Mouse (Mus musculus): ENCODE results near the gene Fgf23.

The Fgf23 gene

GRCm38 (mm10) chr6:127072817-127073216, at the start of gene Fgf23:
TSS of gene Fgf23 (plus strand) at chr6:127072902.
- in situ Hi-C loops (cut with MboI): no loop called here

DNA sequence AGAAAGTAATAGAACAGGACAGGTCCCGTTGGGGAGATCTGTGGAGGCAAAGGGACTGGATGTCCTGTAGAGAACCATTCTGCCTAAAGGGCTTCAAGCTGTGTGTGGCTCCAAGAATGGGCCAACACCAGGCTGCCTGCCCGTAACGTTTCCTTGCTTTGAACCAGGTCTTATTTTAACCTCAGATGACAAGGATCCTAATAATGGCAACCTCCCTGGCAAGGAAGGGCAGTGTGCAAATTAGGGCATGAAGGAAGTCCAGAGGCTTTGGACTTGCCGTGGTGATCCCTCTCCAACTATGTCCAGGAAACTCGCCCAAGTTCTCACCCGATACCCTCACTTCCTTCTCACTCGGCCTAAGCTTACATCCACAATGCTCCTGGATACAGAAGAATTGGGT, 47.9 kb upstream of the Fgf23 start:
- in situ Hi-C loops (cut with MboI): no loop called here

GRCm38 (mm10) chr6:127034760-127035159, 37.9 kb upstream of the Fgf23 start:
- in situ Hi-C loops (cut with MboI): no loop called here

DNA sequence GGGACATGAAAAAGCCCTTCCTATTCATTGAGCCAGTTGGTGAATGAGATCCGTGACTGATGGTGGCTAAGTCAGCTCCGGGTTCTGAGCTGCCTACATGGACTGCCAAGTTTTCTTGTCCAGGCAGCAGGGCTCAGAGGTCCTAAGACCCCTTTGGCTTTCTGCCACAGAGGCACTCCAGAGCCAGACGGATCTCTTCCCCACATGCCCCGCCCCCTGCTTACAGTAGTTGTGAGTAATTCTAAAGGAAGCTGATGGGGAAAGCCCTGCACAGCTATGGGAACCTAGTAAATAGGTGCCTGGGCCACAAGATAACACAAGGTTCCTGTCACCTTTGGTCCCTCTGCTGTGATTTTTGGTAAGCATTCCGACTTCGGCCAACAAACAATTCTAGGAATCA, 27.8 kb upstream of the Fgf23 start:
- in situ Hi-C loops (cut with MboI): no loop called here

GRCm38 (mm10) chr6:127050847-127051246, 21.9 kb upstream of the Fgf23 start:
- in situ Hi-C loops (cut with MboI): no loop called here

DNA sequence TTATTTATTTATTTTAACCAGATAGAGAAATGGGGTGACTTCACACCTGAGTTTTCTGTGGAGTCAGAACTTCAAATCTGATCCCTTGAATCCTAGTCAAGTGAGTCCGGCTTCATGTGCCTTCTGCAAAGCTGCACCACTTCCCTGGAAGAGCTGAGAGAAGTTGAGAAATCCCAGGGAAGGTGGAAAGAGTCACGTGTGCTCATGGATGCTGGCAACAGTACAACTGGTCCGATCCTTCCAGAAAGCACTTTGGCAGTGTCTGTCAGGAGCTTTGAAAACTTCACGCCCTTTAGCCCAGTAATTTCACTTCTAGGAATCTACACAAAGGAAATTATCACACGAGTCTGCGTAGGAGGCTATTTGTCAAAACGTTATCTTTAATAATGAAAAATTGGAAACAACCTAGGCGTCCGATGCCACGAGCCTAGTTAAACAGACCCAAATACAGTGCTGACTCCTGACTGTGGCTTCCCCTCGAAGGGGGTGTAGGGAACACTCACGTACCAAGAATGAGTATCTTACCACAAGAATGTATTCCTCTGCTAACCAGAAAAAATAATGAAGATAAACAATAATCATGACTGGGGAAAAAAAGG, 15.6 kb upstream of the Fgf23 start:
- in situ Hi-C loops (cut with MboI): no loop called here

DNA sequence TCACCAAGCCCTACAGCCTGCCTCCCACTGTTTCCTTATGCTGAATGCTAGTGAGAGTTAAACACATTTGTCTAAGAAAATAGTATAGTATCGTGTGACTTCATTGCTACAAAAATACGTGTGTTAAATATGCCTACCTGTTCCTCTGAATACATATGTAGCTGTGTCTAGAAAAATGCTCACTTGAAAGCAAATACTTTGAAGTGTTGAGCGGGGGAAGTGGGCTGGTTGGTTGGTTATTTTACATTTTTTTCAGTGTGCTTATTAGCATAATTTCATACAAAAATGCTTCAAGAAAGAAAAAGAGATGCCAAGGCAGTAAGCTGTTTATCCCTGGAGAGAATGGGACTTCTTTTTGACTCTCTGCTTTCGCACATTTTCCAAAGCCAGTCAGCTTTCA, 12.7 kb upstream of the Fgf23 start:
- in situ Hi-C loops (cut with MboI): no loop called here

DNA sequence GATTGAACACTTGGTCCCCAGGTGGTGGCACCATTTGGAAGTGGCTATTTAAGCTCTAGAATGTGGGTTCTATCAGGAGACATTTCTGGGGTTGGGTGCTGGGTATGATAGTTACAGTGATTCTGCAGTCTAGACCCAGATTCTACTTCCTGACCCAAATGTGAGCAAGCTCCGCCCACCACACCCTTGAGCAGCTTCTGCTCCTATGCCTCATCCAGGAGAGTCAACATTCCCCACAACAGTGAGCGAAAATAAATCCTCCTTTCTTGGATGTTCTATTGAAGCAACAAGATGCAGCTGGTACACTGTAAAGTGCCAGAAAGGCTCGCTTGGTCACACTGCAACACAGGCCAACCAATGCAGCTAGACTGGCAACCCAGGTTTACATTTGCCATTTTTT, 8.8 kb upstream of the Fgf23 start:
- in situ Hi-C loops (cut with MboI): no loop called here

DNA sequence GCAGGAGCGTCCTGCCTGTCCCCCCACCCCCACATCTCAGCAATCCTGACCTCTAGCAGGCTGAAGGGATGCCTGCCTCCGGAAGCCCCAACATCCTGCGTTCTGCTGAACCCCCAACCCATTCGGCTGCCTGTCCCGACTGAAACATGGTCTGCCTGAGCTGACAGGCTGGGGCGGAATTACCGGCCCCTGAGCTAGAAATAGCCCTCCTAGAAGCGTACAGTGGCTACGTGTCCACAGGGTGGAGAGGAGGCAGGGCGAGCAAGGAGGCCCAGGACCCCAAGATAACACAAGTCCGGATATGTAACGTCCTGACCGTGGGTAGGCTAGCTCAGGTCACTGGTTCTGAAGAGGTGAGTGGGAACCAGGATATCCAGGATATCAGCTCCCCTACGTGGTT, 7.9 kb upstream of the Fgf23 start:
- in situ Hi-C loops (cut with MboI): no loop called here

DNA sequence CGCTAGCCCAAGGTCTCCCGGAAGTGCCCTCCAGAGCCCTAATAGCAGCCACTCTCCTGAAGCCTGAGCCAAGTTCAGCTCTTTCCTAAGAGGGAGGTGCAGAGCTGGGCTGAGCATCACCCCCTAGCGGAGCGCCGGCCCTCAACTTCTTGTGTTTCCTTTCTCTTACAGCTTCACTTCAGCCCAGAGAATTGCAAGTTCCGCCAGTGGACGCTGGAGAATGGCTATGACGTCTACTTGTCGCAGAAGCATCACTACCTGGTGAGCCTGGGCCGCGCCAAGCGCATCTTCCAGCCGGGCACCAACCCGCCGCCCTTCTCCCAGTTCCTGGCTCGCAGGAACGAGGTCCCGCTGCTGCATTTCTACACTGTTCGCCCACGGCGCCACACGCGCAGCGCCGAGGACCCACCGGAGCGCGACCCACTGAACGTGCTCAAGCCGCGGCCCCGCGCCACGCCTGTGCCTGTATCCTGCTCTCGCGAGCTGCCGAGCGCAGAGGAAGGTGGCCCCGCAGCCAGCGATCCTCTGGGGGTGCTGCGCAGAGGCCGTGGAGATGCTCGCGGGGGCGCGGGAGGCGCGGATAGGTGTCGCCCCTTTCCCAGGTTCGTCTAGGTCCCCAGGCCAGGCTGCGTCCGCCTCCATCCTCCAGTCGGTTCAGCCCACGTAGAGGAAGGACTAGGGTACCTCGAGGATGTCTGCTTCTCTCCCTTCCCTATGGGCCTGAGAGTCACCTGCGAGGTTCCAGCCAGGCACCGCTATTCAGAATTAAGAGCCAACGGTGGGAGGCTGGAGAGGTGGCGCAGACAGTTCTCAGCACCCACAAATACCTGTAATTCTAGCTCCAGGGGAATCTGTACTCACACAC, 7.4 kb downstream of the Fgf23 start:
- in situ Hi-C loops (cut with MboI): no loop called here

DNA sequence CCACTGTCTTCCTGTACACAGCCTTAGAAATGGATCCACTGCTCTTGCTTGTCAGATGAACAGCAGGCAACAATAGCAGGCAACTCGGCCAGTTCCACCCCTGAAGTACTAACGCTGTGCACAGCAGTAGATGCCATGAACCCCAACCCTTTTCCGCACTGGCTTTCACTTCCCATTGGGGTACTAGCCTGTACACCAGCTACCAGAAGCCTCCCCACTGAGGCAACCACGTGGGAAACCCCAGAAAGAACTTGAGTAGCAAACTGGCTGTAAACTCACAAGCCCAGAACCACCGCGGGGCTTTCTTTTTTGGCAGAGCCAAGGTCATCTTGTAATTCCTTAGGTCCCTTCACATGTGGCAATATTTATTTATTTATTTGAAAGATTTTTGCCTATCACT, 9.1 kb downstream of the Fgf23 start:
- in situ Hi-C loops (cut with MboI): no loop called here

DNA sequence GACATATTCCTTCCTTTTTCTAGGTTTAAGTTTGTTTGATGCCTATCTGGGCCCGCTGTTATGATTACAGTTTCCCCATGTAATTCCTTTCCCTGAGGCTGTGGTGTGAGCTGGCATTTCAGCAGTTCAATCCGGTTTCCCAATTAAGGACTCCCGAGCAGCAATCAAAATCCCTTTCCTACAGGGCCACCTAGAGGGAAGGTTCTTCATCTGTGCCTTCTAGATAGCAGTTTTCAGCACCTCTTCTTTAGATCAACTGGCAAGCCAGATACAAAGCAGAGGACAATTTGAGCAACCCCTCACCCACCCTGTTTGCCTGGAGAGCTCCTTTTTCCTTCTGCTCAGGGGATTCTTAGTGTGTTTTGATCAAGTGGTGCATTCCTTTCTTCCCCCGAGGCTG, 14.0 kb downstream of the Fgf23 start:
- in situ Hi-C loops (cut with MboI): no loop called here

DNA sequence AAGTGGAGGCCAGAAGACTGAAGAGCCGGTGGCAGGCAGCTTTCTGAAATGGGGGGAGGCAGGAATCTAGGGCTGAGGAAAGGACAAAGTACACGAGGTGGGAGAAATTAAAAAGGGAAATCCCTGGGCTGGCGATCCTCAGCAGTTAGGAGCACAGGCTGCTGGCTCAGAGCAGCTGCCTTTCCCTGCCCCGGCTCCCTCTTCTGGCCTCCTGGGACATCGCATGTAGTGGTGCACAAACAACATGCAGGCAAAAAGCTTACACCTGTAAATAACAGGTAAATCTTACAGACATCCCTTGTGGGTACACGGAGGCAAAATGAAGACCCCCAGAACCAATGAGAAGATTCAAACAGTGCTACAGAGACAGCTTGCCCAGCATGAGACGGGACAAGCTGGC, 21.9 kb downstream of the Fgf23 start:
- in situ Hi-C loops (cut with MboI): no loop called here

GRCm38 (mm10) chr6:127103506-127104275, 31.0 kb downstream of the Fgf23 start:
- in situ Hi-C loops (cut with MboI): no loop called here

GRCm38 (mm10) chr6:127104396-127105029, 31.8 kb downstream of the Fgf23 start:
- in situ Hi-C loops (cut with MboI): no loop called here

- in situ Hi-C loops (cut with MboI): no loop called here
Measured at GRCm38 (mm10) chr6:127105107-127105506, 32.4 kb downstream of the Fgf23 start.

GRCm38 (mm10) chr6:127106189-127106588, 33.5 kb downstream of the Fgf23 start:
- in situ Hi-C loops (cut with MboI): no loop called here

DNA sequence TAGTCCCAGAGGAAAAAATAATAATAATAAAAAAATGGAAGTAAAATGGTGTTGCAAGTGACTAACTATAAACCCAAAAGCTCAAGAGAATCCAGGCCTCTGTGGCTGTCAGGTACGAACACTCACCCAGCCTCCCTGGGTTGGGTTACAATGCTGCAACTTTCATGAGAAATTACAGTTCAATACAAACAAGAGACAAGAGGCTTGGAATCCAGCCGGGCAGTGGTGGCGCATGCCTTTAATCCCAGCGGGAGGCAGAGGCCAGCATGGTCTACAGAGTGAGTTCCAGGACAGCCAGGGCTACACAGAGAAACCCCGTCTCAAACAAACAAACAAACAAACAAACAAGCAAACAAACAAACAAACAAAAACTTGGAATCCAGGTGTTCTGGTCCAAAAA, 34.0 kb downstream of the Fgf23 start:
- in situ Hi-C loops (cut with MboI): no loop called here

GRCm38 (mm10) chr6:127107413-127107812, 34.7 kb downstream of the Fgf23 start:
- in situ Hi-C loops (cut with MboI): no loop called here

DNA sequence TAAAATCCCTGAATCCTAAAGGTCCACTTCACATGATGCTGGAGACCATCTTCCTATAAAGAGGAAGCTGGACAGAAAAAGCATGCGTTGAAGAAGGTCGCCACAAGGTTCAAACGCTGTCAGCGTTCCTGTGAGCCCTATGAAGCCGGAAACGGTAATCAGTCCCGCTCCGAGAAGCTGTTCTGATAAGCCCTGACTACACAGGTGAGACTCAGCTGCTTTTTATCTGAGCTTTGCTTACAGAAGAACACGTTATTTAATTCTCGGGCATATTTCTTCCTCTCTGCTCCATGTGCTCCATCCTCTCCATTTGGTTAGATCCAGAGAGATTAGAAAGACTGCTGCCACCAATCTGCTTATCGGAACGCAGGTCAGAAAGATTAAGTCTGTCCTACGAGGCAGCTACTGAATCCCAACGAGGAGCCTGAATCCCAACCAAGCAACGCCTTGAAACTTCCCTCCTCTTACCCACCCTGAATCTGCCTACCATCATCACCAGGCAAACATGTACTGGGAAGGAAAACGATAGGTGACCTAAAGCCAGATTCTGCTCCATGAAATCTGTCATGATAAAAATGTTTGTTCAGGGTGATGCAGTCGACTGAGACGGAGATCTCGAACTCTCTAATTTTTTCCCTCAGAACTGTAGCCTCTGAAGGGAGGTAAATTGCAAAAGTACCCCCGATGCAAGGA, 35.8 kb downstream of the Fgf23 start:
- in situ Hi-C loops (cut with MboI): no loop called here

GRCm38 (mm10) chr6:127109402-127109930, 36.8 kb downstream of the Fgf23 start, which contains the start of gene Tigar:
TSS of gene Tigar (minus strand) at chr6:127109557.
- in situ Hi-C loops (cut with MboI): no loop called here
